Mouse (Mus musculus): ENCODE results near the gene Mitf.

GRCm38 (mm10) chr6:97929051-97929450, 122.2 kb downstream of the Mitf start:
- no peak for TF ChIP-seq CTCF (IDR thresholded peaks at IDR 0.05; ENCODE audit: insufficient read depth, low read length)
- TF ChIP-seq POLR2A (IDR thresholded peaks at IDR 0.05; ENCODE audit: borderline replicate concordance, extremely low read depth, low read depth, low read length), result no peak
